Mouse (Mus musculus) thymus, postnatal 14 days (tissue): ENCODE measurements around the gene Vmn1r32.

Experiments used
- DNase-seq: peaks from one replicate; pipeline ENCODE4 v3.0.0; 2021

The Vmn1r32 gene

GRCm38 (mm10) chr6:66559996-66560395 lies at the start of gene Vmn1r32:
Vmn1r32 (minus strand) TSS chr6:66560096.
- no peak for DNase-seq

GRCm38 (mm10) chr6:66595804-66596203 lies 35.9 kb upstream of the Vmn1r32 start:
- no peak for DNase-seq

- DNase-seq, result no peak
Measured at GRCm38 (mm10) chr6:66535966-66536365, 23.9 kb downstream of the Vmn1r32 start.

- DNase-seq, result peak; percentile 98
Measured at GRCm38 (mm10) chr6:66535028-66535862, 24.7 kb downstream of the Vmn1r32 start, which contains the start of gene Mad2l1. Mad2l1 (plus strand) TSS chr6:66535390.

- DNase-seq, result peak; percentile 18
Measured at GRCm38 (mm10) chr6:66534366-66534941, 25.4 kb downstream of the Vmn1r32 start.

- peak; percentile 40 for DNase-seq
Measured at GRCm38 (mm10) chr6:66533241-66533640, 26.7 kb downstream of the Vmn1r32 start.

GRCm38 (mm10) chr6:66528386-66528785 lies 31.5 kb downstream of the Vmn1r32 start:
- DNase-seq, result no peak

- DNase-seq, result no peak
Measured at GRCm38 (mm10) chr6:66516368-66516767, 43.5 kb downstream of the Vmn1r32 start.
